Mouse (Mus musculus): ENCODE data around the gene Musk.

Musk gene

GRCm38 (mm10) chr4:58413188-58414185 lies 127.7 kb downstream of the Musk start:
- no peak for DNase-seq (ENCODE audit: low read depth in 2 of 2, low spot score in 2 of 2)

GRCm38 (mm10) chr4:58415537-58415936 lies 129.8 kb downstream of the Musk start:
- DNase-seq (ENCODE audit: low read depth in 2 of 2, low spot score in 2 of 2), result no peak

- no peak for DNase-seq (ENCODE audit: low read depth in 2 of 2, low spot score in 2 of 2)
Observed at GRCm38 (mm10) chr4:58417319-58417718, 131.6 kb downstream of the Musk start.

- DNase-seq (ENCODE audit: low read depth in 2 of 2, low spot score in 2 of 2), result no peak
Observed at GRCm38 (mm10) chr4:58419225-58419624, 133.5 kb downstream of the Musk start.

- no peak for DNase-seq (ENCODE audit: low read depth in 2 of 2, low spot score in 2 of 2)
Observed at GRCm38 (mm10) chr4:58423276-58423930, 137.6 kb downstream of the Musk start.

Measured in CD8-positive naive resting alpha-beta T cell, adult 2 months (primary cell).